Mouse (Mus musculus): ENCODE measurements around the gene Gucd1.
A peak's percentile ranks its signal among the peaks of the same experiment; 100 is the strongest.
"Not testable (repeated sequence)": the region's sequence is repeated elsewhere in the genome, so short reads cannot be mapped to it uniquely, and the experiment has no call there.

The Gucd1 gene

GRCm38 (mm10) chr10:75504234-75505129 lies 13.3 kb downstream of the Gucd1 start:
- DNase-seq (ENCODE audit: low spot score in 2 of 2) = no peak

GRCm38 (mm10) chr10:75503692-75504091 lies 14.1 kb downstream of the Gucd1 start:
- DNase-seq (ENCODE audit: low spot score in 2 of 2) = no peak

GRCm38 (mm10) chr10:75501641-75502040 lies 16.1 kb downstream of the Gucd1 start:
- no peak for DNase-seq (ENCODE audit: low spot score in 2 of 2)

- no peak for DNase-seq (ENCODE audit: low spot score in 2 of 2)
Observed at GRCm38 (mm10) chr10:75500345-75500744, 17.4 kb downstream of the Gucd1 start.

- no peak for DNase-seq (ENCODE audit: low spot score in 2 of 2)
Observed at GRCm38 (mm10) chr10:75499791-75500190, 18.0 kb downstream of the Gucd1 start.

GRCm38 (mm10) chr10:75499214-75499613 lies 18.6 kb downstream of the Gucd1 start:
- DNase-seq (ENCODE audit: low spot score in 2 of 2) = not testable (repeated sequence)

GRCm38 (mm10) chr10:75495921-75496320 lies 21.9 kb downstream of the Gucd1 start:
- no peak for DNase-seq (ENCODE audit: low spot score in 2 of 2)

GRCm38 (mm10) chr10:75495304-75495703 lies 22.5 kb downstream of the Gucd1 start:
- no peak for DNase-seq (ENCODE audit: low spot score in 2 of 2)

- DNase-seq (ENCODE audit: low spot score in 2 of 2) = no peak
Observed at GRCm38 (mm10) chr10:75491936-75492262, 25.9 kb downstream of the Gucd1 start.

- DNase-seq (ENCODE audit: low spot score in 2 of 2) = no peak
Observed at GRCm38 (mm10) chr10:75491234-75491935, 26.4 kb downstream of the Gucd1 start.

- no peak for DNase-seq (ENCODE audit: low spot score in 2 of 2)
Observed at GRCm38 (mm10) chr10:75490731-75491130, 27.0 kb downstream of the Gucd1 start.

- DNase-seq (ENCODE audit: low spot score in 2 of 2) = no peak
Observed at GRCm38 (mm10) chr10:75489522-75489921, 28.2 kb downstream of the Gucd1 start.

GRCm38 (mm10) chr10:75487131-75487530 lies 30.6 kb downstream of the Gucd1 start:
- no peak for DNase-seq (ENCODE audit: low spot score in 2 of 2)

GRCm38 (mm10) chr10:75486086-75486979 lies 31.4 kb downstream of the Gucd1 start:
- DNase-seq (ENCODE audit: low spot score in 2 of 2) = peak; percentile 74 to 84

GRCm38 (mm10) chr10:75484767-75485166 lies 33.0 kb downstream of the Gucd1 start:
- DNase-seq (ENCODE audit: low spot score in 2 of 2) = no peak

GRCm38 (mm10) chr10:75484066-75484465 lies 33.7 kb downstream of the Gucd1 start:
- DNase-seq (ENCODE audit: low spot score in 2 of 2) = no peak

GRCm38 (mm10) chr10:75482919-75483483 lies 34.8 kb downstream of the Gucd1 start:
- no peak for DNase-seq (ENCODE audit: low spot score in 2 of 2)

GRCm38 (mm10) chr10:75482271-75482670 lies 35.5 kb downstream of the Gucd1 start:
- DNase-seq (ENCODE audit: low spot score in 2 of 2) = no peak

GRCm38 (mm10) chr10:75481703-75482102 lies 36.1 kb downstream of the Gucd1 start:
- DNase-seq (ENCODE audit: low spot score in 2 of 2) = no peak

GRCm38 (mm10) chr10:75479955-75480354 lies 37.8 kb downstream of the Gucd1 start:
- DNase-seq (ENCODE audit: low spot score in 2 of 2) = no peak

- no peak for DNase-seq (ENCODE audit: low spot score in 2 of 2)
Observed at GRCm38 (mm10) chr10:75477034-75477433, 40.7 kb downstream of the Gucd1 start.

Measured in spleen, postnatal 10 days (tissue).